Mouse (Mus musculus) kidney, adult 2 months (tissue): ENCODE measurements around the gene Tlr11. TPM values are rescaled to one million over a fixed set of nuclear protein-coding genes. Genes with fewer than 3 reads are reported as not detected.

Experiments used
- DNase-seq: peaks from one replicate; pipeline ENCODE4 v3.0.0; 2021
- H3K27ac ChIP-seq: fragments of 200-500 bp; 2 replicates; pipeline ENCODE4 v1.5.1; 2012; ENCODE audit warnings: low read depth, low read length, control low read depth, inconsistent platforms; ENCODE audit not compliant: insufficient read depth
- H3K27me3 ChIP-seq: fragments of 200-500 bp; replicated peaks from 2 replicates; pipeline ENCODE4 v1.6.1; 2012; ENCODE audit warnings: mild to moderate bottlenecking, moderate library complexity, low read length, inconsistent platforms; ENCODE audit not compliant: control insufficient read depth, insufficient read depth
- H3K36me3 ChIP-seq: fragments of 200-500 bp; 2 replicates; pipeline ENCODE4 v1.6.1; 2012; ENCODE audit warnings: mild to moderate bottlenecking, moderate library complexity, low read length, inconsistent platforms; ENCODE audit not compliant: control insufficient read depth, insufficient read depth
- H3K4me1 ChIP-seq: fragments of 200-500 bp; 2 replicates; pipeline ENCODE4 v1.6.1; 2011; ENCODE audit warnings: low read length; ENCODE audit not compliant: control insufficient read depth, insufficient read depth
- H3K4me3 ChIP-seq: fragments of 200-500 bp; 2 replicates; pipeline ENCODE4 v1.5.1; 2011; ENCODE audit warnings: mild to moderate bottlenecking, low read depth, low read length, control low read depth; ENCODE audit not compliant: insufficient read depth
- CTCF ChIP-seq: fragments of 200-500 bp; conservative IDR thresholded peaks from 2 replicates; pipeline ENCODE4 v1.5.1; 2011; ENCODE audit warnings: low read depth, mild to moderate bottlenecking, control low read depth, low read length, moderate library complexity, mixed read lengths; ENCODE audit not compliant: insufficient read depth, insufficient read length
- POLR2A ChIP-seq: fragments of 200-500 bp; IDR thresholded peaks from one replicate; pipeline ENCODE4 v1.6.1; 2011; ENCODE audit warnings: low read depth, low read length, control low read depth
- WGBS: fragments of 180-500 bp; shearing (Covaris S2); methylation state at CpG from one replicate; pipeline ENCODE4 v1.1.7; 2018; 5-methylcytosine and 5-hydroxymethylcytosine counted together
- polyA plus RNA-seq: library from polyadenylated mRNA; depleted of rRNA; stranded (reverse); fragments of >200 nt; gene quantifications from 2 replicates; pipeline ENCODE4 v1.2.3, GENCODE M21; 2012; rRNA removed

The Tlr11 gene
- polyA plus RNA-seq: 0.34 and 0.50 TPM in 2 replicates

DNA sequence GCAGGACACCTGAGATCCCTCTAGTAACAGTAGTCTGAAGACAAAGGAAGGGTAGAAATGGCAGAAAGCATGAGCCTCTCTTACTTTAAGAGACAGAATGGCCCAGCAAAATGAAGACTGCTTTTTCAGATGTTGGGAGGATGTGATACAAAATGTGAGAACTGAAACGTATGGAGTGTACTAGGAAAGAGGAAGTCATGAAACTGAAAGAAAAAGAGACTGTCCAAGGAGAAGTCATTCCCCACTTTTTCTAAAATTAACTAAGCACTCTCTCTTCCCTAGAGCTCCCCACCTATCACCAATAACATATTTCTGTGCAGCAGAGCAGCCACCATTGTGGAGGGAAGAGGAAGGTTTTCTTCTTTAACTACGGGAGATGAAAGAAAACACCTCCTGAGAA lies at the start of gene Tlr11:
Gene Tlr11, plus strand, starts transcription at position 322 of the 400 bp plus-strand sequence.
- TF ChIP-seq CTCF (no peak), POLR2A (no peak)
- no peak for DNase-seq
- Histone ChIP-seq H3K4me3 (no peak within 1 kb of the TSS), H3K4me1 (no peaks in the 10 kb centered on the region), H3K27me3 (no peaks in the 10 kb centered on the region), H3K27ac (no peak within 1 kb of the TSS), H3K36me3 (no peaks in the 10 kb centered on the region)
- 67% methylated on average over 2 of the region's 2 CpGs for WGBS

DNA sequence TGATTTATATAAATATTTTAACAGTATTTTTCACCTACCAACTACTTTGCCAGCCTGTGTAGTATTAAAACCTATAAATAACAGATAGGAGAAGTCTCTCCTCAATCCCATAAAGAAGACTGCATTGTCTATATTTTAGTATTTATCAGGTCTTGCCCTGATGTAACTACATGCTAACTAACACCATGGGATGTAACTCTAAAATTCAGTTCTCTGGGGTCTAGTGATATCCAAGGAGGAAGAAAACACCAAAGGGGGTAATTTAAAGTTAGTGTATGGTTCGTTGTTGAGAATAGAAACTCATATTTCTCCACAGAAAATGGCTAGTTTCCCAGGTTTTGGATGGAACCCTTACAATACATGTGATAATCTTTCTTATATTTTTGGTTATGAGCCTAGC lies 31.1 kb upstream of the Tlr11 start, which contains the start of gene Olfr734:
Gene Olfr734, minus strand, starts transcription at position 101 of the 400 bp plus-strand sequence.
- no peak for DNase-seq
- Histone ChIP-seq H3K4me3 (no peak within 1 kb of the TSS), H3K27ac (no peak within 1 kb of the TSS), H3K4me1 (no peaks in the 10 kb centered on the region), H3K36me3 (no peaks in the 10 kb centered on the region), H3K27me3 (no peaks in the 10 kb centered on the region)
- TF ChIP-seq POLR2A: no peak
- no peak for TF ChIP-seq CTCF
- WGBS: 62% methylated on average over 1 of the region's 1 CpGs

DNA sequence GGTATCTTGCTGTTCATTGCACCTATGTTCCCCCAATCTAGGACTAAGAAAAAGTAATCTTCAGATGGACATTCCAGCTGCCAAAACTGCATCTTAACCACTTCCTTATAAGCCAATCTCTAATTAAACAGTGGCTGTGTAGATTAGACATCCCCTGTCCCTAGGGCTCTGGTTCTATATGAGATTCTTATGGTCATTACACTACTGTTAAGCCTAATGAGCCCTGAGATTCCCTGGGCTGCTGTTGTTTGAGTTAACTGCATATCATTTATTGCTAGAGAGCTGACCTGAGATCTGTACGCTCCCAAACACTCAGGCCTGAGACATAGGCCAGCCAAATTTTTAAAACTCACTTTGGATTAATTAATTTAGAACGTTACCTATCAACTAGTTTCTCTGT lies 8.9 kb upstream of the Tlr11 start, which contains the start of gene Olfr735:
Gene Olfr735, minus strand, starts transcription at position 77 of the 400 bp plus-strand sequence.
- Histone ChIP-seq H3K27ac (no peak within 1 kb of the TSS), H3K4me1 (no peaks in the 10 kb centered on the region), H3K27me3 (no peaks in the 10 kb centered on the region), H3K4me3 (no peak within 1 kb of the TSS), H3K36me3 (no peaks in the 10 kb centered on the region)
- no peak for DNase-seq
- TF ChIP-seq POLR2A (no peak), CTCF (no peak)
- 81% methylated on average over 2 of the region's 2 CpGs for WGBS

DNA sequence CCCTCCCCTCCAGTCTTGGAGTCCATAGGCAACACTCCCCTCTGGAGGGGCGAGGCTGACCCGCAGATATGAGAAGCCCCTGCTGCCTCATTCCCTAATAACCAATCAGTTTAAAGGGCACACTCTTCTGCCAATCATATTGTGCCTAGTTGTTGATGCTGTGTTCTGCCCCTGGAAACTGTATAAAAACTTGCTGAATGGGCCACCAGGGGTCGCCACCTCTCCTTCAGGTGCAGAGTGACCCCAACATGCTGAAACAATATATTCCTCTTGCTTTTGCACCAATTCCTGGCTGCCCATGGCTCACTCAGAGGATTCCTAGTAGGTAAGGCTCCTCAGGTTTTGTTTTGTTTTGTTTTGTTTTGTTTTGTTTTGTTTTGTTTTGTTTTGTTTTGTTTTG lies 5.3 kb upstream of the Tlr11 start:
- 38% methylated on average over 3 of the region's 3 CpGs for WGBS
- no peaks in the 10 kb centered on the region for H3K36me3 ChIP-seq
- no peaks in the 10 kb centered on the region for H3K27me3 ChIP-seq
- TF ChIP-seq POLR2A (no peak), CTCF (peak; percentile 65)
- H3K4me3 ChIP-seq: no peak overlapping the region
- no peaks in the 10 kb centered on the region for H3K4me1 ChIP-seq
- DNase-seq: peak; percentile 29
- no peak overlapping the region for H3K27ac ChIP-seq

DNA sequence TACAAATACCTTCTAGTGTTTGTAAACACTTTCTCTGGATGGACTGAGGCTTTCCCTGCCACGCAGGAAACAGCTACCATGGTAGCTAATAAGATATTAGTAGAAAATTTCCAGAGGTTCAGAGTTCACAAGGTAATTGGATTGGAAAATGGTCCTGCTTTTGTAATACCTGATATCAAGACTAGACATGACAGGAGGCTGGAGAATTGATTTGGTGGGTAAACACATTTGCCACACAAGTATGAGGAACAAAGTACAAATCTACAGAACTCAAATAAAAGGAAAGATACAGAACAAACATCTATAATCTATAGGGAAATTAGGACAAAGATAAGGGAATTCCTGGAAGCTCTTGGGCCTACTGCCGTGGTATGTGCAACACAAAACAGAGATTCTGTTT lies 989 bp upstream of the Tlr11 start:
- H3K4me3 ChIP-seq: no peak overlapping the region
- H3K27me3 ChIP-seq: no peaks in the 10 kb centered on the region
- H3K4me1 ChIP-seq: no peaks in the 10 kb centered on the region
- H3K36me3 ChIP-seq: no peaks in the 10 kb centered on the region
- H3K27ac ChIP-seq: no peak overlapping the region
- TF ChIP-seq POLR2A (no peak), CTCF (no peak)
- 82% methylated on average over 2 of the region's 2 CpGs for WGBS
- no peak for DNase-seq

DNA sequence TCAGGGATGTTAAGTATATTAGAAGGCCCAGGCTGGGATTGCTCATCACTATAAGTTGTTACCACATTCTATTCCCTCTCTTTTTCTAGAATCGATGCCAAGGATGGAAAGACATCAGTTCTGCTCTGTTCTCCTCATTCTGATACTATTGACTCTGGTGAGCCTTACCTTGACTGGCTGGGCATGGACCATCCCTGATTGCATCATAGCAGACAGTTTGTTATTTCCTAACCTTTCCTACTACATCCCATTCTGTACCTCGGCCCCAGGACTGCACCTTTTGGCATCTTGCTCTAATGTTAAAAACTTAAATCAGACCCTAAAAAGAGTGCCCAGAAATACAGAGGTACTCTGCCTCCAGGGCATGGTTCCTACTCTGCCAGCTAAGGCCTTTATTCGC lies 2.8 kb downstream of the Tlr11 start:
- no peak overlapping the region for H3K27ac ChIP-seq
- WGBS: 79% methylated on average over 3 of the region's 3 CpGs
- H3K4me3 ChIP-seq: no peak overlapping the region
- no peaks in the 10 kb centered on the region for H3K36me3 ChIP-seq
- TF ChIP-seq CTCF: no peak
- no peak for TF ChIP-seq POLR2A
- H3K27me3 ChIP-seq: no peaks in the 10 kb centered on the region
- no peak for DNase-seq
- no peaks in the 10 kb centered on the region for H3K4me1 ChIP-seq

DNA sequence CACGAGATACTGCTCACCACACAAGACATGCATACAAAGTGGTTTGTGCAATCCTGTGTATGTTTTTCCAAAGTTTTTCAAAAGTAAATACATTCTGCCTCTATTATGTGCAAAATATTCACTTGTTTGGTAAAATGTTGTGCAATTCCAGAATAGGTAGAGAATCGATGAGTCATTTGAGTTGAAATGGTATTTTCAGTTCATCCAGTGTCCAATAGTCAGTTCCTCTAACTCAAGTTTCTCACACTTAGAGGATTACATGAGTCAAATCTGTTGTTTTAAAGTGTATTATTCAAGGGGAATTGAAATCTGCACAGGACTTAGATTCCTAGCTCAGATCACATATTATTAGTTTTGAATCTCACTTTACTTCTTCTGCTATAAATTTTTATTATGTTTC lies 5.8 kb downstream of the Tlr11 start:
- Histone ChIP-seq H3K27ac (no peak overlapping the region), H3K4me3 (no peak overlapping the region), H3K36me3 (no peaks in the 10 kb centered on the region), H3K27me3 (no peaks in the 10 kb centered on the region), H3K4me1 (no peaks in the 10 kb centered on the region)
- TF ChIP-seq POLR2A: no peak
- TF ChIP-seq CTCF: no peak
- 83% methylated on average over 2 of the region's 2 CpGs for WGBS
- DNase-seq: no peak
